Mouse (Mus musculus) adrenal gland, adult 2 months (tissue): ENCODE results near the gene Alkbh8. TPM values are rescaled to one million over a fixed set of nuclear protein-coding genes. Genes with fewer than 3 reads are reported as not detected.
"Not testable (repeated sequence)": the region's sequence is repeated elsewhere in the genome, so short reads cannot be mapped to it uniquely, and the experiment has no call there.

Experiments used
- DNase-seq: peaks from one replicate; pipeline ENCODE4 v3.0.0; 2021
- long read RNA-seq: library from polyadenylated mRNA; stranded (forward); transcript quantifications from one replicate; pipeline ENCODE4 v2.0.0, GENCODE M21; 2021
- polyA plus RNA-seq: library from polyadenylated mRNA; depleted of rRNA; stranded (reverse); fragments of >200 nt; gene quantifications from 2 replicates; pipeline ENCODE4 v1.2.3, GENCODE M21; 2012; rRNA removed
- total RNA-seq, 2 experiments: library from RNA; stranded (reverse); gene quantifications; 2 replicates each; pipeline ENCODE4 v1.2.3; 2021

The Alkbh8 gene
- total RNA-seq (10 to 100 TPM; 17.1 to 18.9 TPM), polyA plus RNA-seq (0.61 and 0.67 TPM in 2 replicates)
- long read RNA-seq, full-length matches to known transcripts: 3 of 6 reads
- long read RNA-seq, partial matches to known transcripts: 1 of 6 reads
- long read RNA-seq, other reads (novel, unspliced or antisense): 2 of 6 reads

GRCm38 (mm10) chr9:3334962-3335767 is at the start of gene Alkbh8:
Gene Alkbh8, plus strand, starts transcription at chr9:3335140.
- DNase-seq: peak; percentile 88

GRCm38 (mm10) chr9:3309292-3309836 is 25.6 kb upstream of the Alkbh8 start:
- DNase-seq: no peak

GRCm38 (mm10) chr9:3310016-3310415 is 24.9 kb upstream of the Alkbh8 start:
- DNase-seq: no peak

GRCm38 (mm10) chr9:3327342-3328053 is 7.4 kb upstream of the Alkbh8 start:
- DNase-seq: not testable (repeated sequence)

- no peak for DNase-seq
Measured at GRCm38 (mm10) chr9:3328054-3328595, 6.8 kb upstream of the Alkbh8 start.

DNA sequence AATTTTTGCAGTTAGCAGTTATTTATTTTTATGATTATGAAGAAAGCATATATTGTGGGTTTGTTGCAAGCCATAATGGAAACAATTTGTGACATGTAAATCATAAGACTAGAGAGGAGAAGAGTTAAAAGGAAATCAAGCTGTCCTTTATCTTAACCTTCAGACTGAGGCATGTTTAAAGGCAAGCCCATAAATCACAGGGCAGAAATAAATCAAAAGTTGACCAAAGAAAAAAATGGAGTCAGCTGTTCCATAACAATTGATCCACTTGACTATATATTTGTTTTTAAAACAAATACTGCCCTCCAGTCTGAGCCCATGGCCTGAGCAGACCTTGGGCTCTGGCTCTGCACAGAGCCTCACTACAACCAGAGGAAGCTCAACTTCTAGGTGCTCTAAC is 4.6 kb upstream of the Alkbh8 start:
- no peak for DNase-seq

DNA sequence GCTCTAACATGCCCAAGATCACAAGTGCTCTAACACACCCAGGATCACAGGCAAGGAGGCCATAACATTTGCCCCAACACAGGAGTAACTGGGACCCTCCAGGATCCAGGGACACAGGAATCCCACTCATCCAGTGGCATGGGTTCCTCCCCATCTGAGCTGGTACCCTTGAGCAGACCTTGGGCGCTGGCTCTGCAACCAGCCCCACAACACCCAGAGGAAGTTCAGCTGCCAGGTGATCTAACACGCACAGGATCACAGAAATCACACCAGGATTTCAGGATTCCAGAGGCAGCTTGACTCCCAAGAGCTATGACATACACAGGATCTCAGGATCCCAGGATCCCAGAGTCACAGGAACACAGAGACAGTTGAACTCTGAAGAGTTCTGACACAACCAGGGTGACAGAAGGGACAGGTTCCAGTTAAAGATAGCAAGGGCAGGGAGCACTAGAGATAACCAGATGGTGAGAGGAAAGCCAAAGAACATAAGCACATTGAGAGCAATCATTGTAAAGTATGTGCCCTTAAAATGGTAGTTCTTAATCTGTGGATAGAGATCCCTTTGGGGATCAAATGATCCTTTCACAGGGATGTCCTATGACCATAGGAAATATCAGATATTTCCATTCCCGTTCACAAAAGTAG is 4.1 kb upstream of the Alkbh8 start:
- no peak for DNase-seq

DNA sequence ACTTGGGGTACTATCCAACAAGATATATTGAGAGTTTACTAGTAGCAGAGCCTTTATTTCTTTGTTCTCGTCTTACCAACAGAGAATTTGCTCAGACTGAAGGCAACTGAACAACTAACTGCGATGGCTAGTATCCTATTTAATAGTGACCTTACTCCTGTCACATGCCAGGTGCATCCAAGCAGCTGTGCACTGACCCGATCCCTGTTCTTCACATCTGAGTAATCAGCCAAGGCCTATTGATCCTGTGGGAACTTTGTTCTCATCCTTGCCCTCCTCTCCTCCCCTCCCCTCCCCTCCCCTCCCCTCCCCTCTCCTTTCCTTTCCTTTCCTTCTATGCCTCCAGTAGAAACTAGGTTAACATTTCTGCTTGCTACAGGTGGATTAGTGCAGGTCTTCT is 1.7 kb downstream of the Alkbh8 start:
- no peak for DNase-seq

- DNase-seq: peak; percentile 78
Measured at GRCm38 (mm10) chr9:3345136-3345535, 10.2 kb downstream of the Alkbh8 start.

- no peak for DNase-seq
Measured at GRCm38 (mm10) chr9:3345967-3346366, 11.0 kb downstream of the Alkbh8 start.

DNA sequence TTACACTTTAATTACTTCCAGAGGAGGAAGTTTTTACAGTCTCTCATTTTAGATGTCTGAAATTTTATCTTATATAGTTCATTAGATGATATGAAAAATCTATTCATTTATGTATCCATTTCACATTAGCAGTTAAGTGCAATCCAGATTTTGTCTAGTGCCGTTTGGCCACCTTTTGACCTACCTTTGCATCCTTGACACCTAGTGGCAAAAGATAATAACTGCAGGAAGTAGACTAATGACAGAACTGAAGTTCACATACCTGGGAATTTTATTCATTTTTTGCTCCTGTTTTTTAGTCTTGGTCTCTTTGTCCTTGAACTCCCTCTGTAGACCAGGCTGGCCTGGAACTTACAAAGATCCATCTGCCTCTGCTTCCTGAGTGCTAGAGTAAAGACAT is 15.1 kb downstream of the Alkbh8 start:
- no peak for DNase-seq

DNA sequence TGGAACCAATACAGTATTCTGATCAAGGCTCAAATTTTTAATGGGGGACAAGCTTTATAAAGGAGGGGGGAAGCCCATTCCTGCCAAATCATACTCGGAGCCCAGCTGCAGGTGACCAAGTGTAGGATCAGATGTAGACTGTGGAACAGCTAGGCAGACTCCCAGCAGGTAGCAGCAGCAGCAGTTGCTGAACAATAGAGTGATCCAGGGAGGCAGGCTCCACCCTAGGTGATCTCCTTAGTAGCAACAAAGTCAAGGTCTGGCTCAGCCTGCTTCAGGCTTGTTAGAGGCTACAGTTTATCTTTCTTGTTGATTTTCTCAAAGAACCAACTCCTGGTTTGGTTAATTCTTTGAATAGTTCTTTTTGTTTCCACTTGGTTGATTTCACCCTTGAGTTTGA is 41.4 kb downstream of the Alkbh8 start:
- DNase-seq: not testable (repeated sequence)

GRCm38 (mm10) chr9:3403251-3404208 is 68.6 kb downstream of the Alkbh8 start, which contains the start of gene Cwf19l2:
Gene Cwf19l2, plus strand, starts transcription at chr9:3403592.
- peak; percentile 88 for DNase-seq

DNA sequence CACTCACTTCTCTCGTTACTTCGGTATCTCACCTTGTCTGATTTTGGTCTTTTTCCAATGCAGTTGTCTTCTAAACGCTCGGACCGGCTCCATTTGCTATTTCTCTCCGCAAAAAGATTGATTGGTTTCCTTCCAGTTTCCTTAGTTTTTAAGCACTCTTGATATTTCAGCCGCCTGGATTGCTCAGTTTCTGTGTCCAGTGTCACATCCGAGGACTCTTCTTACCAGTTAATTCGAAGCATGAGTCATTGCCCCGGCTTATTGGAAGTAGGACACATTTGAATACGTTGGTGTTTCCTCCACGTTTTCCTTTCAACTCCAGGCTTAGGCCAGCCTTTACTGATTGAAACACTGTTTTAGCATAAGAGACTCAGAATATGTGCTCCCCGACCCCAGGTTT is 69.4 kb downstream of the Alkbh8 start:
- DNase-seq: peak; percentile 46

DNA sequence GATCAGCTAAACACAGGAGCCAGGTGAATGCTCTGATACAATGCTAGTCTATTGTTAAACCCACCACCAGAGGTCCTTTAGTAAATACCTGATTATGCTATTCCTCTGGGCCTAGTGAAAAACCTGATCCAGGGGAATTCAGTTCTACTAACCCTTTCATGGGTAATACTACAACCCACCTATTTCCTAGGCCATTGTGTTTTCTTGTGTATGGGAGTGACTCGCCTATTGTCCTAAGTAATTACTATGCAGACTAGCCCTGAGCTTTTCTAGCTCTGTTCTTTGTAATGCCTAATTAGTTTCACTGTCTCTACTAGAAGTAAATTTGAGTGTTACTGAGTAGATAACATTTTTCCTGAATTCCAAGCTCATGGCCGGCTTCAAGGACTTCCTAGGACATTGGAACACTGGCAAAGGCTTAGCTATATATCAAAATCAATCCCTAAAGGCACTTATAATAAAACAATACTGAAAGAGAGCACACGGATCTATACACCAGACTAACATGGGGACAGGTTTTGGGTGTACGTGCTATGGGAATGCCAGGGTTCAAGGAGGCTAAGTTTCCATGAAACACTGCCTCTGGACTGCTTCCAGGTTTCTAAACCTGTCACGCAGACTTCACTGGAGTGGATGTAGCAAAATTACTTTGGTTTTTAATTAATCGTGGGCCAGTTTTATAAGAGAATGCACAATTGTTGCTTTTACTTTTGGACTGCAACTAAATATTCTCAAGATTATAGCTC is 104.8 kb downstream of the Alkbh8 start:
- peak; percentile 10 for DNase-seq
